Mouse (Mus musculus): ENCODE results near the gene Ccdc181. TPM values are rescaled to one million over a fixed set of nuclear protein-coding genes. Genes with fewer than 3 reads are reported as not detected.

Ccdc181 gene
- polyA plus RNA-seq, 1 experiment, result 112 TPM

DNA sequence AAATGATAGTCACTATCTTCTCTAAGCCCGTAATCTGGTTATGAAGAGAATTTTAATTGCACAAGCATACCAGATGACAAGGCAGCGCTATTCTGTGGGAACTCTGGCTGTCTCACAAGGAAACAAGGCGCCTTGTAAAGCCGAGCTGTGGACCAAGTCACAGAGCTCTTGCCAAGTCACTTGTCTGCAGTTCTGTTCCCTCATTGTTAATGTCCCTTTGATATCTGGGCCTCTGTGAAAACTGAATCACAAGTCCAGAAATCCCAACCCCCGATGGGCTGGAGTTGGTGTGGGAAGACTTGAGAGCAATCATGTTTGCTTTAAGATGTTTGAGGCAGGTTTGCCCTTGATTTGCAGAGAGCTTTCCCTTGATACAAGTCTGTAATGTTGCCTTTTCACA is 45.3 kb downstream of the Ccdc181 start:
- H3K36me3 ChIP-seq (ENCODE audit: control insufficient read depth, insufficient read depth, low read length), result no peaks in the 10 kb centered on the region
- TF ChIP-seq POLR2A (IDR thresholded peaks at IDR 0.05; ENCODE audit: control insufficient read depth, low read depth, low read length), result no peak
- TF ChIP-seq CTCF (IDR thresholded peaks at IDR 0.05; ENCODE audit: control insufficient read depth, insufficient read depth, insufficient replicate concordance, low read depth, low read length), result no peak
- H3K4me1 ChIP-seq (ENCODE audit: control insufficient read depth, insufficient read depth, low read length), result peaks cover 2% of the 10 kb centered on the region; the same call in 1 of the 2 replicates
- no peak overlapping the region for H3K27ac ChIP-seq (ENCODE audit: control insufficient read depth, insufficient read depth, low read depth, low read length)
- no peaks in the 10 kb centered on the region for H3K27me3 ChIP-seq (ENCODE audit: control insufficient read depth, insufficient read depth, low read length)
- no peak overlapping the region for H3K4me3 ChIP-seq (ENCODE audit: control insufficient read depth, low read depth, low read length)

DNA sequence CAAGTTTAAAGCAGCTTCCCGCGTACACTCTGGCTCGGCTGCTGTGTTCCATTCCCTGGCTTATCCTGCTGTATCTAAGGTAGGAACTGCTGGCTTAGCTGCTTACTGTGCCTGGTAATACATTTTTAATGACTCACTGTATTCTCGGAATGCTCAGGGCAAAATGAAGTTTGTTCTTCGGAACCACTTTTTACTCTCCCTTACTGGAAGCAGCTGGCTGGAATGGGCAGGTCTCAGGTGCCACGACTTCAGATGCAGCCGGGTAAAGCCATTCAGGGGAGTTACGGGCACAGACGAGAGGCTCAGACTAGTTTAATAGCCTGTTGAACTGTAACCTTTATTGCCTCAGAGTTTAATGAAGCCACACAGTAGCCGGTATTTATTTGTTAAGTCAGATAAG is 46.0 kb downstream of the Ccdc181 start:
- Histone ChIP-seq H3K27me3 (ENCODE audit: control insufficient read depth, insufficient read depth, low read length) (no peaks in the 10 kb centered on the region), H3K4me3 (ENCODE audit: control insufficient read depth, low read depth, low read length) (no peak overlapping the region), H3K4me1 (ENCODE audit: control insufficient read depth, insufficient read depth, low read length) (peaks cover 2% of the 10 kb centered on the region; the same call in 1 of the 2 replicates), H3K27ac (ENCODE audit: control insufficient read depth, insufficient read depth, low read depth, low read length) (no peak overlapping the region), H3K36me3 (ENCODE audit: control insufficient read depth, insufficient read depth, low read length) (no peaks in the 10 kb centered on the region)
- no peak for TF ChIP-seq CTCF (IDR thresholded peaks at IDR 0.05; ENCODE audit: control insufficient read depth, insufficient read depth, insufficient replicate concordance, low read depth, low read length)
- no peak for TF ChIP-seq POLR2A (IDR thresholded peaks at IDR 0.05; ENCODE audit: control insufficient read depth, low read depth, low read length)

DNA sequence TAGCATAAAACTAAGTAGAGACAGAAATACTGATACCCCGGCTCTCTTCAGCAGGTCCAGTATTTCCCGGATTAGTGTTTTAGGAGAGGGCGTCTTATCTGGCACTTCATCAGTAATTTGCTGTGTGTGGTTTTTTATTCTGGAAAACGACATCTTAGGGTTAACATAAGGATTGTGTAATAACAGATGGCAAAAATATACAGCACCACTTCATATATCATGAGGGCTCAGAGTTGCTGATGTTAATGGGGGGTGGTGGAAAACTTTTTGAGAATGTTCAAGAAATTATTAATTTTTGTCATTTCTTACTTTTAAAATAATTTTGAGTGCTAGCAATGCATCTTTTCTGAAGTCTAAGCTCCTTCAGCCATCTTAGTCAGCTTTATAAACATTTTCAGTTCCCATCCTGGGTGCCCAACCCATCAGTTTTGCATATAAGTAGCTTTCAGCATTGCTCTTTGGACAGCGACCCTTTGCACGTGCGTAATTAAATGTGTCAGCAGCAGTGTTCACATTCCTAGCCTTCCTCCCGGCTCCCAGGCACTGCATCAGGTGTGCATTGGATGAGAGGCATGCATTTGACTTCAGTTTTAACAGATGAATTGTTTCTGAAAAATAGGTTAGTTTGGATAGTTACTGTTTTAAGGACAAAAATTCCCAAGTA is 47.7 kb downstream of the Ccdc181 start:
- no peaks in the 10 kb centered on the region for H3K36me3 ChIP-seq (ENCODE audit: control insufficient read depth, insufficient read depth, low read length)
- H3K27me3 ChIP-seq (ENCODE audit: control insufficient read depth, insufficient read depth, low read length), result no peaks in the 10 kb centered on the region
- TF ChIP-seq CTCF (IDR thresholded peaks at IDR 0.05; ENCODE audit: control insufficient read depth, insufficient read depth, insufficient replicate concordance, low read depth, low read length) (no peak), POLR2A (IDR thresholded peaks at IDR 0.05; ENCODE audit: control insufficient read depth, low read depth, low read length) (no peak)
- H3K4me1 ChIP-seq (ENCODE audit: control insufficient read depth, insufficient read depth, low read length), result peaks cover 2% of the 10 kb centered on the region; the same call in 1 of the 2 replicates
- H3K4me3 ChIP-seq (ENCODE audit: control insufficient read depth, low read depth, low read length), result no peak overlapping the region
- H3K27ac ChIP-seq (ENCODE audit: control insufficient read depth, insufficient read depth, low read depth, low read length), result no peak overlapping the region

DNA sequence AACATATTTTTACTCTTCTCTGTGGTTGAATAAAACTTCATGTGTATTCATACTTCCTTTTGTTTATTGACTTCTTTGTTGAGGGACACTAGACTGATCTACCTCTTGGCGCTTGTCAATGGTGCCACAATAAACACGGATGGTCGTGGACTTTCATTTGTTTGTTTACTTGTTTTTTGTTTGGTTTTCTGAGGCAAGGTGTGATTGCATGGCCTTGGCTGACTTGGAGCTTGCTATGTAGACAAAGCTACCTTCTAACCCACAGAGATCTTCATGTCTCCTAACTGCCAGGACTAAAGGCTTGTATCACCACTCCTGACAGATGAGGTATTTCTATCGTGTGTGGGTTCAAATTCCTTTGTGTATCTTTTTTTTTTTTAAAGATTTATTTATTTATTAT is 48.8 kb downstream of the Ccdc181 start:
- Histone ChIP-seq H3K27me3 (ENCODE audit: control insufficient read depth, insufficient read depth, low read length) (no peaks in the 10 kb centered on the region), H3K27ac (ENCODE audit: control insufficient read depth, insufficient read depth, low read depth, low read length) (no peak overlapping the region), H3K36me3 (ENCODE audit: control insufficient read depth, insufficient read depth, low read length) (no peaks in the 10 kb centered on the region), H3K4me3 (ENCODE audit: control insufficient read depth, low read depth, low read length) (no peak overlapping the region), H3K4me1 (ENCODE audit: control insufficient read depth, insufficient read depth, low read length) (peaks cover 2% of the 10 kb centered on the region; the same call in 1 of the 2 replicates)
- TF ChIP-seq CTCF (IDR thresholded peaks at IDR 0.05; ENCODE audit: control insufficient read depth, insufficient read depth, insufficient replicate concordance, low read depth, low read length) (no peak), POLR2A (IDR thresholded peaks at IDR 0.05; ENCODE audit: control insufficient read depth, low read depth, low read length) (no peak)

DNA sequence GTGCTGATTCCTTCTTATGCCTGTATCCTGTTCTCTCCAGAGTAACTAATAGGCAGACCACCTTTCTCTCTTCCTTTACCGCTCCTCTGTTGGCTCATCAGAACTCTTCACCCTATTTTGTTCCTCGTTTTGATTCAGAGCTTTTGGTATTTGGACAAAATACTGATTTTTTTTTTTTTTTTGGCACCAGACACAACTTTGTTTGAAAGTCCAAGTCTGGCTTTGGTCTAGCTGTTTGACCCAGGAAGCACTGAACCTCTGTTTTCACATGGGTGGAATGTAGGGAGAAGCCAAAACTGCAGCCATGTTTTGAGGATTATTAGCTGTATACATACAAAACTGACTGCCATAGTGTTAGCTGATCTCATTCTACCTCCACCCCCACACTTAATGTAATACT is 49.5 kb downstream of the Ccdc181 start:
- TF ChIP-seq CTCF (IDR thresholded peaks at IDR 0.05; ENCODE audit: control insufficient read depth, insufficient read depth, insufficient replicate concordance, low read depth, low read length) (no peak), POLR2A (IDR thresholded peaks at IDR 0.05; ENCODE audit: control insufficient read depth, low read depth, low read length) (no peak)
- Histone ChIP-seq H3K27ac (ENCODE audit: control insufficient read depth, insufficient read depth, low read depth, low read length) (no peak overlapping the region), H3K4me3 (ENCODE audit: control insufficient read depth, low read depth, low read length) (no peak overlapping the region), H3K4me1 (ENCODE audit: control insufficient read depth, insufficient read depth, low read length) (peaks cover 1% of the 10 kb centered on the region; the same call in 1 of the 2 replicates), H3K36me3 (ENCODE audit: control insufficient read depth, insufficient read depth, low read length) (no peaks in the 10 kb centered on the region), H3K27me3 (ENCODE audit: control insufficient read depth, insufficient read depth, low read length) (no peaks in the 10 kb centered on the region)

DNA sequence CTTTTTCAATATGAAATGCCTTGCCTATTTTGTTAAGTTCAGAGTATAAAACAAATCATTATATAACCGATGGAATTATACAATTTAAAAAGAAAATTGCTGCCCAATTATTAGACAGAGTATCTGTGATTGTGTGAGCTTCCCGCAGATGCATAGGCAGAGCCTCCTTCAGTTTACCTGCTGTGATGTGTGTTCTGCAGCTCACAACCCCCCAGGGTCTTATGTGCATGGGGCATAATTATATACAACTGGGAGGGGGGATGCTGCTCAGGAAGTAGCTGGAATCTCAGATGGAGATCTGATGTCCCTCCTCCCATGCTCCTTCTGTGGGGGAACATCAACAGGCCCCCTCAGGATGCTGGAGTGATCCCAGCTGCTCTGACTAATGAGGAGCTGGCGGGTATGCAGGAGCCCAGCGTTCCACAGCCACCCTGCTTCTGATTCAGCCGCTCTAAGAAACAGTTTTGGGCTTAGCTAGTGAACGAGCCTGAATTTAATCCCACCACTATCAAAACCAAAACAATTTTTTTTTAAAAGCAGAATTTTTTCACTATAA is 51.3 kb downstream of the Ccdc181 start:
- Histone ChIP-seq H3K27ac (ENCODE audit: control insufficient read depth, insufficient read depth, low read depth, low read length) (no peak overlapping the region), H3K4me1 (ENCODE audit: control insufficient read depth, insufficient read depth, low read length) (no peaks in the 10 kb centered on the region), H3K36me3 (ENCODE audit: control insufficient read depth, insufficient read depth, low read length) (no peaks in the 10 kb centered on the region), H3K4me3 (ENCODE audit: control insufficient read depth, low read depth, low read length) (no peak overlapping the region), H3K27me3 (ENCODE audit: control insufficient read depth, insufficient read depth, low read length) (no peaks in the 10 kb centered on the region)
- TF ChIP-seq POLR2A (IDR thresholded peaks at IDR 0.05; ENCODE audit: control insufficient read depth, low read depth, low read length) (no peak), CTCF (IDR thresholded peaks at IDR 0.05; ENCODE audit: control insufficient read depth, insufficient read depth, insufficient replicate concordance, low read depth, low read length) (no peak)

DNA sequence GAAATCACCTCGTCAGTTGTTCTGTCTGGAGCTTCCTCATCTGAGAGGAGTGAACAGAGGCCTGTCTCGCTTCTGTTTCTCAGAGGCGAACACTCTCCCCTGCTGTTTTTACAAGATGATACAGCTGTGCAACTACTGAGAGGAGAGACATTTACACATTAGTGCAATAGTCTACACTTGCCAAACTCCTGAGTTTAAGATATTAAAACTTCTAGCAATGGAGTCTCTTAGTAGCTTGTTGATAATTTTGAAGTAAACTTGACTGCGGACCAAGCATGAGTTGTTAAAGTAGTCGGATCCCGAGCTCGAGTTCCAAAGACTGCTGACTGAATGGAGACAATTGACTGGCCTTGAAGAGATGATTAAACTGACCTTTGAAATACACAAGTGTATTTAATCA is 52.4 kb downstream of the Ccdc181 start:
- Histone ChIP-seq H3K4me3 (ENCODE audit: control insufficient read depth, low read depth, low read length) (no peak overlapping the region), H3K4me1 (ENCODE audit: control insufficient read depth, insufficient read depth, low read length) (no peaks in the 10 kb centered on the region), H3K27me3 (ENCODE audit: control insufficient read depth, insufficient read depth, low read length) (no peaks in the 10 kb centered on the region), H3K36me3 (ENCODE audit: control insufficient read depth, insufficient read depth, low read length) (no peaks in the 10 kb centered on the region), H3K27ac (ENCODE audit: control insufficient read depth, insufficient read depth, low read depth, low read length) (no peak overlapping the region)
- no peak for TF ChIP-seq CTCF (IDR thresholded peaks at IDR 0.05; ENCODE audit: control insufficient read depth, insufficient read depth, insufficient replicate concordance, low read depth, low read length)
- no peak for TF ChIP-seq POLR2A (IDR thresholded peaks at IDR 0.05; ENCODE audit: control insufficient read depth, low read depth, low read length)
